Mouse (Mus musculus) right cerebral cortex, postnatal 4 days (tissue): ENCODE results near the gene Cypt12.

Source experiments
- DNase-seq: peaks from one replicate; pipeline ENCODE4 v3.0.0-alpha.2; 2022

Gene Cypt12

GRCm38 (mm10) chr3:17948299-17948698 lies at the start of gene Cypt12:
Gene Cypt12 (plus strand): TSS chr3:17948410.
- DNase-seq, result no peak

DNA sequence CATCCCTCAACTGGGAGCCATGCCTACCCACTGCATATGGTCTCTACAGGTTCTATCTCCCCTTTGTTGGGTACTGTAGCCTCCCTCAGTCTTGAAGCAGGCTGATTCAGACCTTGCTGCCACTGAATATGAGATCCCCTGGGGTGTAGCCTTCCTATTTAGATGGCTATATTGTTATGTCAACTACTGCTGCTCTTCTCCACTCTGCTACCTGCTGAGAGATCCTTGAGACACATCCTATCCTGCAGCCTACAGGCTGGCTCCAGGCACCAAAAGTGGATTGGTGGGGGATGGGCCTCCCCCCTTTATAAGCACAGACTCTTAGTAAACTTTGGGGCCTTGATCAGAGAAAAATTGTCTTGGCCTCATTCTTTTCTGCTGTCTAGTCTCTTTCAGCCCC lies 34.4 kb upstream of the Cypt12 start:
- no peak for DNase-seq

DNA sequence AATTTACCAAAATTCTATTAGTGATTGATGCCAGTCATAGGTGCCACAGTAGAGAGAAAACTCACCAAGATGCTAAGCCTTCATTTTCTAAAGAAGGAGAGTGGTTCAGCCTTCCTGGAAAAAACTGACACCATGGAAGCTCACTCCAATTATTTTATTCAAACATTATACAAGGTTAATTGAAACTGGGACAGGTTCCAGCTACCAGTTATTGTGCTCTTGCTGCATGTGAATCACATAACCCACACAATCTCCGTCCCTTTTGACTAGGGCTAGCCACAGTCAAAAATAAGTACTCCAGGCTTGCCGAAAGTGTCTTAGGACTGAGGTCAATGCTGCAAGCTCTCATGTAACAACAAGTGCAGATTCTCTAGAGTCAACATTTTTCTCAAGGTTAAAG lies 8.0 kb upstream of the Cypt12 start:
- DNase-seq, result no peak
